In the genomic region with DNA sequence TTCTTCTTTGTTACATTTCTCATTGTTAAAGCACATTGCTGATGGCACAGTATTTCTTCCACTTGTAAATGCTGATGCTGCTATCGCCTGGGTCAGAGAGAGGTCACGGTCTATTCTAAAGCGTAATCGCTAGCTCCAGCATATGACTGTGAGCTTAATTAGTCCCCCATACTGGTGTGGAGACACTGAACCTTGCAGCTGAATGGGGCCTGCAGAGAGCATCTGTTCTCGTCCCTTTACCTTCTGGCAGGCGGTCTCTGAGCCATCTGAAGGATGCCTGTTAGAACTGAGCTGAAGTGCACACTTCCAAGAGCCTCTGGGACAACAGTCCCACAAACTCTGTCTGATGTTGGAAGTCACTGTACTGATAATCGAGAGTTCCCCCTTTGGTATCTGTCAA, we compare ENCODE assay signal across 16 mouse cellular contexts. TPM values are rescaled to one million over a fixed set of nuclear protein-coding genes. Genes with fewer than 3 reads are reported as not detected.
DNase-seq lines count a peak whose midpoint lies in the region; ATAC-seq and TF ChIP-seq lines count a peak whose summit lies in the region.
"Had no signal": no experiment of that assay in that cellular context is flagged by ENCODE, and none has a peak within 500 bp of the region (broad histone marks: within the 10 kb centered on the region; RNA-seq: fewer than 3 reads in every experiment).

No protein-coding gene starts in this region.

- H3K27me3 ChIP-seq in midbrain, embryonic 13.5 days = no peaks in the 10 kb centered on the region
- H3K27me3 ChIP-seq in midbrain, embryonic 11.5 days (ENCODE audit: control insufficient read depth, insufficient read depth, low read length) = no peaks in the 10 kb centered on the region
- H3K27me3 ChIP-seq in forebrain, postnatal 0 days (ENCODE audit: insufficient read depth, low read length) = no peaks in the 10 kb centered on the region
- no peaks in the 10 kb centered on the region for H3K27me3 ChIP-seq in heart, embryonic 10.5 days (ENCODE audit: insufficient read depth, poor library complexity, severe bottlenecking)

- H3K4me2 ChIP-seq in midbrain, embryonic 13.5 days (replicated peaks) = no peak overlapping the region
- H3K4me2 ChIP-seq in midbrain, embryonic 11.5 days = no peak overlapping the region
- no peak overlapping the region for H3K4me2 ChIP-seq in forebrain, postnatal 0 days (ENCODE audit: low read depth)
- H3K4me2 ChIP-seq: midbrain, embryonic 12.5 days had no signal

- ATAC-seq in midbrain, embryonic 13.5 days = peak; percentile 56; the same call in 1 of the 2 replicates
- ATAC-seq in midbrain, embryonic 11.5 days (ENCODE audit: low FRiP score) = no peak
- ATAC-seq in forebrain, postnatal 0 days = peak; percentile 36; the same call in 1 of the 2 replicates
- ATAC-seq: activated CD4-positive, CD25-positive, alpha-beta regulatory T cell, adult 4 months; CD4-positive, CD25-positive, alpha-beta regulatory T cell, adult 4 months; intestine, embryonic 16.5 days; lung, postnatal 0 days had no signal

- no peaks in the 10 kb centered on the region for H3K36me3 ChIP-seq in midbrain, embryonic 13.5 days
- H3K36me3 ChIP-seq in midbrain, embryonic 11.5 days (ENCODE audit: control insufficient read depth, insufficient read depth, low read length) = no peaks in the 10 kb centered on the region
- no peaks in the 10 kb centered on the region for H3K36me3 ChIP-seq in forebrain, postnatal 0 days (ENCODE audit: insufficient read depth)
- no peaks in the 10 kb centered on the region for H3K36me3 ChIP-seq in heart, embryonic 10.5 days
- H3K36me3 ChIP-seq: midbrain, embryonic 12.5 days had no signal

- H3K4me1 ChIP-seq in midbrain, embryonic 13.5 days (replicated peaks) = peaks cover 5% of the 10 kb centered on the region
- no peaks in the 10 kb centered on the region for H3K4me1 ChIP-seq in midbrain, embryonic 11.5 days (ENCODE audit: control insufficient read depth, insufficient read depth, low read length)
- no peaks in the 10 kb centered on the region for H3K4me1 ChIP-seq in forebrain, postnatal 0 days (ENCODE audit: insufficient read depth)
- peaks cover 5% of the 10 kb centered on the region for H3K4me1 ChIP-seq in heart, embryonic 10.5 days

- no peak overlapping the region for H3K27ac ChIP-seq in midbrain, embryonic 13.5 days
- H3K27ac ChIP-seq in midbrain, embryonic 11.5 days (ENCODE audit: low read depth, low read length) = no peak overlapping the region
- H3K27ac ChIP-seq in forebrain, postnatal 0 days (ENCODE audit: low read depth, low read length) = no peak overlapping the region
- H3K27ac ChIP-seq in heart, embryonic 10.5 days = no peak overlapping the region
- H3K27ac ChIP-seq: left cerebral cortex, adult 2 months; midbrain, embryonic 12.5 days had no signal

- TF ChIP-seq CTCF in forebrain, postnatal 0 days (IDR thresholded peaks at IDR 0.05; ENCODE audit: low read depth) = no peak

- H3K9ac ChIP-seq in midbrain, embryonic 13.5 days (replicated peaks) = no peak overlapping the region
- no peak overlapping the region for H3K9ac ChIP-seq in midbrain, embryonic 11.5 days (ENCODE audit: low read length)
- H3K9ac ChIP-seq in forebrain, postnatal 0 days = no peak overlapping the region
- H3K9ac ChIP-seq: midbrain, embryonic 12.5 days had no signal

- no peaks in the 10 kb centered on the region for H3K9me3 ChIP-seq in midbrain, embryonic 13.5 days
- no peaks in the 10 kb centered on the region for H3K9me3 ChIP-seq in midbrain, embryonic 11.5 days (ENCODE audit: control insufficient read depth, low read length)
- H3K9me3 ChIP-seq in forebrain, postnatal 0 days (ENCODE audit: low read length) = no peaks in the 10 kb centered on the region
- no peaks in the 10 kb centered on the region for H3K9me3 ChIP-seq in heart, embryonic 10.5 days
- H3K9me3 ChIP-seq: midbrain, embryonic 12.5 days had no signal

- H3K4me3 ChIP-seq in midbrain, embryonic 13.5 days (replicated peaks) = no peak overlapping the region
- H3K4me3 ChIP-seq in midbrain, embryonic 11.5 days (ENCODE audit: low read depth, low read length) = no peak overlapping the region
- no peak overlapping the region for H3K4me3 ChIP-seq in forebrain, postnatal 0 days (ENCODE audit: low read depth, low read length)
- H3K4me3 ChIP-seq in heart, embryonic 10.5 days = no peak overlapping the region
- H3K4me3 ChIP-seq: left cerebral cortex, adult 2 months; midbrain, embryonic 12.5 days had no signal

- 43% methylated on average over 7 of the region's 7 CpGs for WGBS in midbrain, embryonic 13.5 days
- WGBS in midbrain, embryonic 11.5 days = 64% methylated on average over 7 of the region's 7 CpGs
- WGBS in forebrain, postnatal 0 days = 31% methylated on average over 7 of the region's 7 CpGs
- WGBS in heart, embryonic 10.5 days = 81% methylated on average over 7 of the region's 7 CpGs

- DNase-seq in midbrain, embryonic 11.5 days (ENCODE audit: low spot score, missing footprints) = no peak
- peak; percentile 44 to 59 for DNase-seq in cerebellum, postnatal 10 days
- DNase-seq in forebrain, postnatal 0 days = no peak
- peak; percentile 54 for DNase-seq in retina, postnatal 1 day
- no peak for DNase-seq in urinary bladder, adult 18-20 months (ENCODE audit: low spot score in 2 of 2)
- DNase-seq in heart, embryonic 10.5 days (ENCODE audit: low spot score) = no peak
- DNase-seq: kidney, postnatal 25 days; liver; right cerebral cortex, postnatal 25 days had no signal

RNA-seq across cellular contexts. Expression of gene Cdc42bpa, which starts 8.7 kb away (rescaled TPM):
- 20.8 and 25.5 TPM in 2 replicates for polyA plus RNA-seq in midbrain, embryonic 13.5 days (2015; fragmentation: Nextera tagmentation; extraction: Ambion mirVana)
- 12.7 and 13.0 TPM in 2 replicates for polyA plus RNA-seq in midbrain, embryonic 11.5 days (2014; fragmentation: Nextera tagmentation; extraction: Ambion mirVana)
- 92.9 and 111 TPM in 2 replicates for total RNA-seq in forebrain, postnatal 0 days (2014; rRNA removed)
- polyA plus RNA-seq in forebrain, postnatal 0 days (2015; fragmentation: Nextera tagmentation; extraction: Ambion mirVana) = 14.0 and 25.2 TPM in 2 replicates
- polyA plus RNA-seq in heart, embryonic 10.5 days (2016; fragmentation: Nextera tagmentation; extraction: Ambion mirVana) = 12.0 and 14.8 TPM in 2 replicates

Comparison
In these comparisons a context has a peak if more than half of its experiments do, and no peak if none do; other contexts are left out.
1. DNase-seq: peak in cerebellum, postnatal 10 days (2 of 2) and retina, postnatal 1 day (single experiment); none in midbrain, embryonic 11.5 days (single experiment), forebrain, postnatal 0 days (single experiment), urinary bladder, adult 18-20 months (0 of 2) and heart, embryonic 10.5 days (single experiment).